Mouse (Mus musculus): Measurements from ENCODE around the gene Mmrn2. TPM values are rescaled to one million over a fixed set of nuclear protein-coding genes. Genes with fewer than 3 reads are reported as not detected.

Mmrn2 gene
- 6.0 and 6.2 TPM in 2 replicates for polyA plus RNA-seq (2015; fragmentation: Nextera tagmentation; extraction: Ambion mirVana)

GRCm38 (mm10) chr14:34375415-34375904 lies at the start of gene Mmrn2:
TSS of gene Mmrn2 (plus strand) at chr14:34375465.
- Histone ChIP-seq H3K27ac (replicated peaks) (peak within 1 kb of the TSS; percentile 65), H3K36me3 (no peaks in the 10 kb centered on the region), H3K9ac (peak within 1 kb of the TSS; percentile 60), H3K9me3 (no peaks in the 10 kb centered on the region), H3K4me1 (replicated peaks) (peaks cover 28% of the 10 kb centered on the region), H3K4me2 (peak within 1 kb of the TSS; percentile 46), H3K27me3 (no peaks in the 10 kb centered on the region), H3K4me3 (peak within 1 kb of the TSS; percentile 31)
- ATAC-seq (ENCODE audit: low read depth) = no peak
- 81% methylated on average over 13 of the region's 13 CpGs for WGBS

- no peak for ATAC-seq (ENCODE audit: low read depth)
- no peak overlapping the region for H3K4me3 ChIP-seq
- H3K9me3 ChIP-seq = no peaks in the 10 kb centered on the region
- H3K27me3 ChIP-seq = no peaks in the 10 kb centered on the region
- no peak overlapping the region for H3K9ac ChIP-seq
- no peak overlapping the region for H3K27ac ChIP-seq (replicated peaks)
- H3K36me3 ChIP-seq = peaks cover 75% of the 10 kb centered on the region
- no peaks in the 10 kb centered on the region for H3K4me1 ChIP-seq (replicated peaks)
- 91% methylated on average over 3 of the region's 3 CpGs for WGBS
- no peak overlapping the region for H3K4me2 ChIP-seq
These were observed 48.7 kb upstream of the Mmrn2 start for GRCm38 (mm10) chr14:34326606-34327005.

- Histone ChIP-seq H3K4me2 (no peak overlapping the region), H3K27me3 (no peaks in the 10 kb centered on the region), H3K9me3 (no peaks in the 10 kb centered on the region), H3K27ac (replicated peaks) (no peak overlapping the region), H3K9ac (no peak overlapping the region), H3K4me1 (replicated peaks) (no peaks in the 10 kb centered on the region), H3K4me3 (no peak overlapping the region), H3K36me3 (peaks cover 80% of the 10 kb centered on the region)
- ATAC-seq (ENCODE audit: low read depth) = no peak
- WGBS = 86% methylated on average over 1 of the region's 1 CpGs
These were observed 47.6 kb upstream of the Mmrn2 start for GRCm38 (mm10) chr14:34327618-34328017.

GRCm38 (mm10) chr14:34330657-34331158 lies 44.6 kb upstream of the Mmrn2 start:
- Histone ChIP-seq H3K9me3 (no peaks in the 10 kb centered on the region), H3K27ac (replicated peaks) (0 out of 2 replicates have a peak overlapping the region, but pooled peaks have one; percentile 38), H3K4me2 (no peak overlapping the region), H3K27me3 (no peaks in the 10 kb centered on the region), H3K4me1 (replicated peaks) (no peaks in the 10 kb centered on the region), H3K4me3 (no peak overlapping the region), H3K9ac (no peak overlapping the region), H3K36me3 (peaks cover 84% of the 10 kb centered on the region)
- ATAC-seq (ENCODE audit: low read depth) = peak; percentile 84
- WGBS = 78% methylated on average over 9 of the region's 9 CpGs

- H3K27ac ChIP-seq (replicated peaks) = peak overlapping the region; percentile 4; the same call in 1 of the 2 replicates
- no peaks in the 10 kb centered on the region for H3K27me3 ChIP-seq
- WGBS = 80% methylated on average over 3 of the region's 3 CpGs
- no peak overlapping the region for H3K4me2 ChIP-seq
- H3K4me1 ChIP-seq (replicated peaks) = no peaks in the 10 kb centered on the region
- H3K36me3 ChIP-seq = peaks cover 85% of the 10 kb centered on the region
- no peak overlapping the region for H3K4me3 ChIP-seq
- ATAC-seq (ENCODE audit: low read depth) = no peak
- no peaks in the 10 kb centered on the region for H3K9me3 ChIP-seq
- no peak overlapping the region for H3K9ac ChIP-seq
These were observed 43.4 kb upstream of the Mmrn2 start for GRCm38 (mm10) chr14:34331886-34332285.

GRCm38 (mm10) chr14:34332476-34332875 lies 42.8 kb upstream of the Mmrn2 start:
- H3K4me3 ChIP-seq = no peak overlapping the region
- no peak overlapping the region for H3K4me2 ChIP-seq
- H3K27ac ChIP-seq (replicated peaks) = peak overlapping the region; percentile 59
- peak; percentile 44 for ATAC-seq (ENCODE audit: low read depth)
- H3K9ac ChIP-seq = no peak overlapping the region
- H3K27me3 ChIP-seq = no peaks in the 10 kb centered on the region
- peaks cover 89% of the 10 kb centered on the region for H3K36me3 ChIP-seq
- no peaks in the 10 kb centered on the region for H3K4me1 ChIP-seq (replicated peaks)
- H3K9me3 ChIP-seq = no peaks in the 10 kb centered on the region
- WGBS = 79% methylated on average over 5 of the region's 5 CpGs

- H3K36me3 ChIP-seq = peaks cover 92% of the 10 kb centered on the region
- no peak overlapping the region for H3K4me3 ChIP-seq
- no peaks in the 10 kb centered on the region for H3K27me3 ChIP-seq
- no peaks in the 10 kb centered on the region for H3K9me3 ChIP-seq
- H3K4me1 ChIP-seq (replicated peaks) = no peaks in the 10 kb centered on the region
- no peak for ATAC-seq (ENCODE audit: low read depth)
- 54% methylated on average over 1 of the region's 1 CpGs for WGBS
- H3K27ac ChIP-seq (replicated peaks) = no peak overlapping the region
- H3K9ac ChIP-seq = no peak overlapping the region
- no peak overlapping the region for H3K4me2 ChIP-seq
These were observed 35.8 kb upstream of the Mmrn2 start for GRCm38 (mm10) chr14:34339446-34339845.

- ATAC-seq (ENCODE audit: low read depth) = no peak
- Histone ChIP-seq H3K9ac (no peak overlapping the region), H3K27ac (replicated peaks) (no peak overlapping the region), H3K4me3 (no peak overlapping the region), H3K27me3 (no peaks in the 10 kb centered on the region), H3K36me3 (peaks cover 69% of the 10 kb centered on the region), H3K4me2 (no peak overlapping the region), H3K4me1 (replicated peaks) (no peaks in the 10 kb centered on the region), H3K9me3 (no peaks in the 10 kb centered on the region)
- WGBS = 91% methylated on average over 4 of the region's 4 CpGs
These were observed 33.3 kb upstream of the Mmrn2 start for GRCm38 (mm10) chr14:34341993-34342392.

GRCm38 (mm10) chr14:34343078-34343477 lies 32.2 kb upstream of the Mmrn2 start:
- H3K4me3 ChIP-seq = no peak overlapping the region
- no peaks in the 10 kb centered on the region for H3K9me3 ChIP-seq
- no peak overlapping the region for H3K9ac ChIP-seq
- ATAC-seq (ENCODE audit: low read depth) = no peak
- no peak overlapping the region for H3K27ac ChIP-seq (replicated peaks)
- H3K4me1 ChIP-seq (replicated peaks) = no peaks in the 10 kb centered on the region
- no peak overlapping the region for H3K4me2 ChIP-seq
- no peaks in the 10 kb centered on the region for H3K27me3 ChIP-seq
- WGBS = 95% methylated on average over 4 of the region's 4 CpGs
- H3K36me3 ChIP-seq = peaks cover 58% of the 10 kb centered on the region

GRCm38 (mm10) chr14:34344361-34344760 lies 30.9 kb upstream of the Mmrn2 start:
- Histone ChIP-seq H3K27me3 (no peaks in the 10 kb centered on the region), H3K27ac (replicated peaks) (no peak overlapping the region), H3K4me3 (no peak overlapping the region), H3K36me3 (peaks cover 47% of the 10 kb centered on the region), H3K4me1 (replicated peaks) (no peaks in the 10 kb centered on the region), H3K4me2 (no peak overlapping the region), H3K9me3 (no peaks in the 10 kb centered on the region), H3K9ac (no peak overlapping the region)
- no peak for ATAC-seq (ENCODE audit: low read depth)
- 84% methylated on average over 5 of the region's 5 CpGs for WGBS

GRCm38 (mm10) chr14:34345771-34346566 lies 29.3 kb upstream of the Mmrn2 start:
- WGBS = 60% methylated on average over 12 of the region's 12 CpGs
- Histone ChIP-seq H3K9ac (no peak overlapping the region), H3K27me3 (no peaks in the 10 kb centered on the region), H3K9me3 (no peaks in the 10 kb centered on the region), H3K4me2 (no peak overlapping the region), H3K36me3 (peaks cover 32% of the 10 kb centered on the region), H3K4me3 (no peak overlapping the region), H3K27ac (replicated peaks) (no peak overlapping the region), H3K4me1 (replicated peaks) (no peaks in the 10 kb centered on the region)
- 0 out of 2 replicates have a peak, but pooled peaks have one; percentile 40 for ATAC-seq (ENCODE audit: low read depth)

GRCm38 (mm10) chr14:34347084-34347483 lies 28.2 kb upstream of the Mmrn2 start:
- H3K9ac ChIP-seq = no peak overlapping the region
- WGBS = 92% methylated on average over 5 of the region's 5 CpGs
- no peaks in the 10 kb centered on the region for H3K4me1 ChIP-seq (replicated peaks)
- no peaks in the 10 kb centered on the region for H3K27me3 ChIP-seq
- H3K36me3 ChIP-seq = peaks cover 21% of the 10 kb centered on the region
- H3K4me3 ChIP-seq = no peak overlapping the region
- H3K4me2 ChIP-seq = no peak overlapping the region
- no peak for ATAC-seq (ENCODE audit: low read depth)
- no peak overlapping the region for H3K27ac ChIP-seq (replicated peaks)
- no peaks in the 10 kb centered on the region for H3K9me3 ChIP-seq
